Mouse (Mus musculus) midbrain, embryonic 15.5 days (tissue): Measurements from ENCODE around the gene Bdh2. TPM values are rescaled to one million over a fixed set of nuclear protein-coding genes. Genes with fewer than 3 reads are reported as not detected.

Source experiments
- ATAC-seq: fragments of 200-750 bp; cut with Nextera tagmentation; replicated peaks from 2 replicates; pipeline ENCODE4 v1.8.0; 2017; ENCODE audit warnings: moderate TSS enrichment
- H3K27ac ChIP-seq: fragments of 300-500 bp; sonication (generic); 2 replicates; pipeline ENCODE4 v1.5.1; 2015; ENCODE audit warnings: mild to moderate bottlenecking, inconsistent platforms
- H3K27me3 ChIP-seq: fragments of 300-500 bp; sonication (generic); replicated peaks from 2 replicates; pipeline ENCODE4 v1.6.1; 2015; ENCODE audit warnings: inconsistent platforms
- H3K36me3 ChIP-seq: fragments of 300-500 bp; sonication (generic); replicated peaks from 2 replicates; pipeline ENCODE4 v1.6.1; 2015; ENCODE audit warnings: inconsistent platforms
- H3K4me1 ChIP-seq: fragments of 300-500 bp; sonication (generic); 2 replicates; pipeline ENCODE4 v1.6.1; 2015; ENCODE audit warnings: inconsistent platforms
- H3K4me2 ChIP-seq: fragments of 300-500 bp; sonication (generic); 2 replicates; pipeline ENCODE4 v1.6.1; 2015; ENCODE audit warnings: inconsistent platforms, mild to moderate bottlenecking, moderate library complexity
- H3K4me3 ChIP-seq: fragments of 300-500 bp; sonication (generic); 2 replicates; pipeline ENCODE4 v1.5.1; 2015; ENCODE audit warnings: mild to moderate bottlenecking, inconsistent platforms
- H3K9ac ChIP-seq: fragments of 300-500 bp; sonication (generic); 2 replicates; pipeline ENCODE4 v1.6.1; 2015; ENCODE audit warnings: mild to moderate bottlenecking, inconsistent platforms
- H3K9me3 ChIP-seq: fragments of 300-500 bp; sonication (generic); 2 replicates; pipeline ENCODE4 v1.6.1; 2016; ENCODE audit warnings: inconsistent platforms
- WGBS: fragments of 180-500 bp; shearing (Covaris S2); methylation state at CpG from one replicate; pipeline ENCODE4 v1.1.7; 2015; ENCODE audit warnings: mixed read lengths; 5-methylcytosine and 5-hydroxymethylcytosine counted together
- polyA plus RNA-seq: library from polyadenylated mRNA; unstranded; fragments of >200 nt; fragmentation: Nextera tagmentation; extraction: Ambion mirVana; gene quantifications from 2 replicates; pipeline ENCODE4 v1.2.1, GENCODE M21; 2015

The Bdh2 gene
- polyA plus RNA-seq, 1 experiment from 2014 or later = 4.8 TPM

DNA sequence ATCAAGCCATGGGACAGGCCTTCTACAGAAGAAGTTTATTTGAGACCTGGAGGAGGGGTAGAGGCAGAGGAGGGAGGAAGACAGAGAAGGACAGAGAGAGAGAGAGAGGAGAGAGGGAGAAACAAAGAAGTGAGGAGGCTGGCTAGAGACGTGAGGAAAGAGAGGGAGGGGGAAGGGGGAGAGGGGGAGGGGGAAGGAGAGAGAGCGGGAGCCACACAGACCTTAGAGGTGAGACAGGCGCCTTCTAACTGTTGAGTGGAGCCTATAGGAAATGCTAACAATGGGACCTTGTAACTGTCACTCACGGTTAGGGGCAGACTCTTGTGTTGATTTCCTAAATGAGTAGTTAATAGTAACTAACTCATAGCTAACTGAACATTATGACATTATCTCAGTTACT, 52.7 kb downstream of the Bdh2 start:
- Histone ChIP-seq H3K27ac (no peak overlapping the region), H3K4me3 (no peak overlapping the region)

DNA sequence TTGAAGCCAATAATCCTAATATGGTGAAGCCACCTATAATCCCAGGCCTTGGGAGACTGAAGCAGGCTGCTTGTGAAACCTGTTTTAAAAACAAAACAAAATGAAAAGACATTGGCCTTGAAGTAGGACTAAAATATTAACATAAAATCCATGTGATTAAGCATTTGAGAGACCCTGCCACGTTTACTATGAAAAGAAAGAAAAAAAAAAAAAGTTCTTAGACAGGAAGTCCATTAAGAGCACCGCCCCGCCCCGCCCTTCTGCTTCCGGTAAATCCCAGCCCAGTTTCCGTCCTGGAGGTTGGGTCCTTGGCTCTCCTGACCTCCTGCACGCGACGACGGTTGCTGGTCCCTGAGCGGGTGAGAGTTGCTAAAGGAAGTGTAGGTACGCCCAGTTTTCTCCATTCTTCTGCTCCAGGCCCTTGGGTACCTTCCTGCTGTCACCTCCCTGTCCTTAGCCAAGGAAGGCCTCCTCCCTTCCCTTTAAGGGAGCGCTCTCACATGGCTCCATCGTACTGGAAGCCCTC, 66.8 kb downstream of the Bdh2 start, which contains the start of gene Slc9b1:
Gene Slc9b1 (plus strand): TSS at position 291 of the 526 bp plus-strand sequence.
- no peak within 1 kb of the TSS for H3K9ac ChIP-seq
- H3K27ac ChIP-seq = no peak within 1 kb of the TSS
- 83% methylated on average over 14 of the region's 14 CpGs for WGBS
- H3K4me2 ChIP-seq = no peak within 1 kb of the TSS
- H3K9me3 ChIP-seq = no peaks in the 10 kb centered on the region
- H3K4me3 ChIP-seq = no peak within 1 kb of the TSS
- no peaks in the 10 kb centered on the region for H3K27me3 ChIP-seq
- H3K36me3 ChIP-seq = no peaks in the 10 kb centered on the region
- no peaks in the 10 kb centered on the region for H3K4me1 ChIP-seq
- ATAC-seq = no peak

More for the DNA sequence above, 52.7 kb downstream of the Bdh2 start:
- H3K27me3 ChIP-seq = no peaks in the 10 kb centered on the region
- H3K4me1 ChIP-seq = no peaks in the 10 kb centered on the region
- WGBS = 51% methylated on average over 4 of the region's 4 CpGs
- no peaks in the 10 kb centered on the region for H3K9me3 ChIP-seq
- no peak overlapping the region for H3K9ac ChIP-seq
- no peak for ATAC-seq
- H3K4me2 ChIP-seq = no peak overlapping the region
- no peaks in the 10 kb centered on the region for H3K36me3 ChIP-seq

DNA sequence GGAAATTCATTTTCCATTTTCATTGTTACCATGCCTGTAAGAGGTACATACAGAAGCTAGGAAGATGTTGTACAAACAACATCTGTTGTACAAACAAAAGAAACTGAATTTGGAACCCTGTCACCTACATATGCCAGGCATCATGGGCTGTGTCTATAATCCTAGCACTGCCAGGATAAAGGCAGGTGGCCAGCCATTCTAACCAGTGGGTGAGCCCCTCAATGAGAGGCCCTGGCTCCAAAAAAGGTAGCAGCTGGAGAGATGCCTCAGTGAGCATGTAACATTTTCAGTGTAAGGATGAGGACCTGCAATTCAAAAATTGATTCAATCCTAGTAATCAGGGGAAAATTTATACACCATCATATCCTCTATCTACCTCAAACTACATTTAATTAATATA, 68.0 kb downstream of the Bdh2 start:
- Histone ChIP-seq H3K4me3 (no peak overlapping the region), H3K27me3 (no peaks in the 10 kb centered on the region), H3K4me1 (no peaks in the 10 kb centered on the region), H3K4me2 (no peak overlapping the region), H3K27ac (no peak overlapping the region), H3K9me3 (no peaks in the 10 kb centered on the region), H3K9ac (no peak overlapping the region), H3K36me3 (no peaks in the 10 kb centered on the region)
- no peak for ATAC-seq

DNA sequence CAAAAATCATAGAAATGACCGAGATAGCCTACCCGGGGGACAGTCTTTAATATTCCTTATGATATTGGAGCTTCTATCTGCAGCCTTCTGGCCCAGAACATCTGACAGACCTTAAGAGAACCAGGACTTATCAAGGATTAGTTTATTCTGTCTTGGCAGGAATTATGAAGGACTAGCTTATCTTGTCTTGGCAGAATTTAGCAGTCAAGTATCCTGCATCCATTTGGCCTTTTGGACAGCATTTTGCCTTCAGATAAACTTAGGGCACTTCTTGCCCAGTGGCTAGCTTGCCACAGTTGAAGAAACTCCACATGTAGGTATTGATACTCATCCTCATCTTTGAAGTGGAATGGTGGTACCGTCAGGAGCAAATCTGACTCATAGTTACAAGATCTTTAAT, 70.8 kb downstream of the Bdh2 start:
- H3K4me2 ChIP-seq = no peak overlapping the region
- WGBS = 94% methylated on average over 3 of the region's 3 CpGs
- no peak overlapping the region for H3K4me3 ChIP-seq
- H3K27me3 ChIP-seq = no peaks in the 10 kb centered on the region
- no peak for ATAC-seq
- H3K9ac ChIP-seq = no peak overlapping the region
- H3K4me1 ChIP-seq = no peaks in the 10 kb centered on the region
- no peaks in the 10 kb centered on the region for H3K36me3 ChIP-seq
- no peaks in the 10 kb centered on the region for H3K9me3 ChIP-seq
- no peak overlapping the region for H3K27ac ChIP-seq

Other genes starting within 250 kb of the Bdh2 start
- gene Cenpe, start 68.7 kb upstream of the Bdh2 start, polyA plus RNA-seq = 3.4 and 4.5 TPM in 2 replicates
- gene Slc9b2, start 26.5 kb downstream of the Bdh2 start, polyA plus RNA-seq = 1.4 TPM in 2 replicates
- 0.56 TPM in 1 of 2 replicates, not detected in the other for gene Slc9b1, start 66.8 kb downstream of the Bdh2 start, polyA plus RNA-seq
- gene Cisd2, start 142.7 kb downstream of the Bdh2 start, polyA plus RNA-seq = 67.2 and 72.0 TPM in 2 replicates
- 329 and 339 TPM in 2 replicates for gene Ube2d3, start 156.9 kb downstream of the Bdh2 start, polyA plus RNA-seq
- gene Manba, start 204.4 kb downstream of the Bdh2 start, polyA plus RNA-seq = 7.9 and 8.5 TPM in 2 replicates